Mouse (Mus musculus) ES-E14 (cell line): ENCODE measurements around the gene Gm21860. TPM values are rescaled to one million over a fixed set of nuclear protein-coding genes. Genes with fewer than 3 reads are reported as not detected.
"Not testable (repeated sequence)": the region's sequence is repeated elsewhere in the genome, so short reads cannot be mapped to it uniquely, and the experiment has no call there.

Experiments used
- DNase-seq: peaks from one replicate; pipeline ENCODE4 v3.0.0-alpha.2; 2013; ENCODE audit warnings: low read depth, low spot score
- H3K27ac ChIP-seq: 2 replicates; pipeline ENCODE4 v1.5.1; 2012; ENCODE audit warnings: low read depth, mild to moderate bottlenecking, low read length, moderate library complexity, mixed read lengths; ENCODE audit not compliant: poor library complexity, insufficient read depth, severe bottlenecking
- H3K36me3 ChIP-seq: 2 replicates; pipeline ENCODE4 v1.6.1; 2012; ENCODE audit warnings: mild to moderate bottlenecking, low read length, moderate library complexity, mixed read lengths; ENCODE audit not compliant: control insufficient read depth, poor library complexity, insufficient read depth, severe bottlenecking
- H3K4me1 ChIP-seq, 2 experiments: fragments of 150-350 bp in 1 of 2; sonication (generic) in 1 of 2; 2 replicates each; pipeline ENCODE4 v1.6.1; 2012; ENCODE audit warnings: low read length in 2 of 2, mild to moderate bottlenecking in 1 of 2, mixed read lengths in 1 of 2; ENCODE audit not compliant: control insufficient read depth in 2 of 2, insufficient read depth in 2 of 2, poor library complexity in 1 of 2
- H3K4me3 ChIP-seq, 2 experiments: fragments of 150-350 bp in 1 of 2; sonication (generic) in 1 of 2; 2 replicates each; pipeline ENCODE4 v1.5.1; 2012; ENCODE audit warnings: low read length in 2 of 2, low read depth in 1 of 2, mild to moderate bottlenecking in 1 of 2, mixed read lengths in 1 of 2; ENCODE audit not compliant: insufficient read depth in 1 of 2, poor library complexity in 1 of 2, severe bottlenecking in 1 of 2
- H3K9ac ChIP-seq: 2 replicates; pipeline ENCODE4 v1.6.1; 2012; ENCODE audit warnings: low read depth, mild to moderate bottlenecking, low read length, mixed read lengths; ENCODE audit not compliant: poor library complexity, insufficient read depth, severe bottlenecking
- H3K9me3 ChIP-seq: fragments of 150-350 bp; sonication (generic); 2 replicates; pipeline ENCODE4 v1.6.1; 2012; ENCODE audit warnings: low read depth, mild to moderate bottlenecking, low read length; ENCODE audit not compliant: control insufficient read depth, insufficient read depth
- in situ Hi-C, 2 experiments: fragments of 600-800 bp; cut with MboI; formaldehyde crosslinking; loops; one replicate each; pipeline ENCODE4 v1.15.1; 2025; ENCODE audit warnings: low sequenced_read_pairs in 2 of 2, inconsistent platforms in 1 of 2; ENCODE audit not compliant: unreplicated experiment in 2 of 2
- total RNA-seq: library from RNA; depleted of rRNA; stranded (reverse); fragments of 300-350 nt; gene quantifications from 2 replicates; pipeline ENCODE4 v1.2.3, GENCODE M21; 2012

Gm21860 gene
- total RNA-seq, 1 experiment, result not detected

- in situ Hi-C loops, H3K9ac ChIP-seq: not testable (repeated sequence)
- peaks cover 39% of the 10 kb centered on the region for H3K36me3 ChIP-seq
Measured at GRCm38 (mm10) chrY:90731593-90731955, 23.0 kb downstream of the Gm21860 start.

GRCm38 (mm10) chrY:90730908-90731592 is 23.6 kb downstream of the Gm21860 start:
- in situ Hi-C loops, H3K9me3 ChIP-seq, H3K4me3 ChIP-seq, H3K4me1 ChIP-seq, H3K9ac ChIP-seq: not testable (repeated sequence)
- peak; percentile 100 for DNase-seq
- H3K36me3 ChIP-seq, result peaks cover 37% of the 10 kb centered on the region
- H3K27ac ChIP-seq, result peak overlapping the region; percentile 66

More at GRCm38 (mm10) chrY:90731593-90731955, 23.0 kb downstream of the Gm21860 start:
- H3K9me3 ChIP-seq, H3K27ac ChIP-seq, H3K4me3 ChIP-seq, H3K4me1 ChIP-seq: not testable (repeated sequence)
- peak; percentile 73 for DNase-seq

- in situ Hi-C loops, H3K4me1 ChIP-seq, H3K4me3 ChIP-seq, H3K27ac ChIP-seq, H3K9me3 ChIP-seq, H3K9ac ChIP-seq: not testable (repeated sequence)
- peaks cover 36% of the 10 kb centered on the region for H3K36me3 ChIP-seq
- DNase-seq, result peak; percentile 86
Measured at GRCm38 (mm10) chrY:90729816-90730303, 24.8 kb downstream of the Gm21860 start.

GRCm38 (mm10) chrY:90728905-90729256 is 25.7 kb downstream of the Gm21860 start:
- H3K4me1 ChIP-seq, in situ Hi-C loops, H3K9ac ChIP-seq, H3K4me3 ChIP-seq, H3K9me3 ChIP-seq: not testable (repeated sequence)
- DNase-seq, result peak; percentile 78
- H3K27ac ChIP-seq, result peak overlapping the region; percentile 5; the same call in 1 of the 2 replicates
- H3K36me3 ChIP-seq, result peaks cover 31% of the 10 kb centered on the region

GRCm38 (mm10) chrY:90728251-90728904 is 26.2 kb downstream of the Gm21860 start:
- H3K9ac ChIP-seq, H3K9me3 ChIP-seq, in situ Hi-C loops, H3K4me3 ChIP-seq, H3K4me1 ChIP-seq, H3K27ac ChIP-seq: not testable (repeated sequence)
- DNase-seq, result peak; percentile 47
- peaks cover 33% of the 10 kb centered on the region for H3K36me3 ChIP-seq

GRCm38 (mm10) chrY:90727121-90727908 is 27.3 kb downstream of the Gm21860 start:
- DNase-seq, result peak; percentile 88
- in situ Hi-C loops, result not testable (repeated sequence)

GRCm38 (mm10) chrY:90725701-90726451 is 28.7 kb downstream of the Gm21860 start:
- H3K9me3 ChIP-seq, H3K4me1 ChIP-seq, H3K9ac ChIP-seq, in situ Hi-C loops: not testable (repeated sequence)
- Histone ChIP-seq H3K27ac (peak overlapping the region; percentile 68; the same call in 1 of the 2 replicates), H3K36me3 (peaks cover 27% of the 10 kb centered on the region), H3K4me3 (0 out of 4 replicates have a peak overlapping the region, but pooled peaks of 1 of the 2 experiments have one; percentile 5)
- peak; percentile 100 for DNase-seq

More at GRCm38 (mm10) chrY:90727121-90727908, 27.3 kb downstream of the Gm21860 start:
- not testable (repeated sequence) for H3K4me1 ChIP-seq, H3K4me3 ChIP-seq, H3K9me3 ChIP-seq, H3K9ac ChIP-seq
- Histone ChIP-seq H3K36me3 (peaks cover 33% of the 10 kb centered on the region), H3K27ac (peak overlapping the region; percentile 14; the same call in 1 of the 2 replicates)
